ENCODE assay signal across 24 mouse cellular contexts in genomic region chr6:127912938-127913337, GRCm38 (mm10). TPM values are rescaled to one million over a fixed set of nuclear protein-coding genes. Genes with fewer than 3 reads are reported as not detected.
DNase-seq lines count a peak whose midpoint lies in the region; ATAC-seq and TF ChIP-seq lines count a peak whose summit lies in the region.
"Had no signal": no experiment of that assay in that cellular context is flagged by ENCODE, and none has a peak within 500 bp of the region (broad histone marks: within the 10 kb centered on the region; RNA-seq: fewer than 3 reads in every experiment).

No protein-coding gene starts in this region.

- no peaks in the 10 kb centered on the region for H3K4me1 ChIP-seq in intestine, embryonic 14.5 days (replicated peaks; ENCODE audit: control insufficient read depth, insufficient read depth, low read length)
- no peaks in the 10 kb centered on the region for H3K4me1 ChIP-seq in intestine, embryonic 15.5 days (replicated peaks)
- H3K4me1 ChIP-seq in megakaryocyte, embryonic 14.5 days = no peaks in the 10 kb centered on the region
- no peaks in the 10 kb centered on the region for H3K4me1 ChIP-seq in G1E (ENCODE audit: insufficient read depth, low read depth, low read length)
- H3K4me1 ChIP-seq in kidney, embryonic 15.5 days = 0 out of 2 replicates have a peak, but pooled peaks cover 6% of the 10 kb centered on the region

- no peaks in the 10 kb centered on the region for H3K27me3 ChIP-seq in intestine, embryonic 14.5 days (replicated peaks; ENCODE audit: control insufficient read depth, insufficient read depth, low read length)
- no peaks in the 10 kb centered on the region for H3K27me3 ChIP-seq in intestine, embryonic 15.5 days (replicated peaks)
- peaks cover 63% of the 10 kb centered on the region for H3K27me3 ChIP-seq in megakaryocyte, embryonic 14.5 days (replicated peaks)
- no peaks in the 10 kb centered on the region for H3K27me3 ChIP-seq in G1E (ENCODE audit: insufficient read depth, low read length)
- H3K27me3 ChIP-seq in kidney, embryonic 15.5 days = no peaks in the 10 kb centered on the region

- DNase-seq in intestine, embryonic 14.5 days (ENCODE audit: low spot score) = no peak
- no peak for DNase-seq in G1E (ENCODE audit: low spot score)
- peak; percentile 36 for DNase-seq in lung, postnatal 36 days
- no peak for DNase-seq in gastrocnemius, adult 2 months
- DNase-seq: cerebellum, adult 9-10 months; gastrocnemius, postnatal 36 days; heart, postnatal 10 days; kidney, adult 8-10 months; kidney, postnatal 36 days; right cerebral cortex, postnatal 14 days; spleen, adult 18-20 months; thymus, adult 2 months had no signal

- WGBS in intestine, embryonic 14.5 days = 96% methylated on average over 3 of the region's 3 CpGs
- WGBS in intestine, embryonic 15.5 days = 93% methylated on average over 3 of the region's 3 CpGs
- WGBS in kidney, embryonic 15.5 days = 98% methylated on average over 3 of the region's 3 CpGs

- intact Hi-C loops in gastrocnemius, adult 2 months (cut with DNase I) = no loop called here

- ATAC-seq in intestine, embryonic 14.5 days (replicated peaks; ENCODE audit: low FRiP score, low TSS enrichment, low read depth) = 0 out of 2 replicates have a peak, but pooled peaks have one; percentile 12
- ATAC-seq in intestine, embryonic 15.5 days = no peak
- no peak for ATAC-seq in megakaryocyte, adult 5-6 weeks (ENCODE audit: poor library complexity, severe bottlenecking)
- ATAC-seq in G1E (ENCODE audit: extremely low read depth, insufficient number of reproducible peaks, low FRiP score, poor library complexity, severe bottlenecking) = no peak
- ATAC-seq in kidney, embryonic 15.5 days (replicated peaks; ENCODE audit: low FRiP score) = no peak
- ATAC-seq: forebrain, embryonic 14.5 days; hindbrain, embryonic 16.5 days had no signal

- no peak overlapping the region for H3K27ac ChIP-seq in intestine, embryonic 14.5 days (ENCODE audit: low read depth)
- no peak overlapping the region for H3K27ac ChIP-seq in intestine, embryonic 15.5 days
- H3K27ac ChIP-seq in gastrocnemius, adult 2 months = no peak overlapping the region
- no peak overlapping the region for H3K27ac ChIP-seq in kidney, embryonic 15.5 days
- H3K27ac ChIP-seq: embryonic facial prominence, embryonic 10.5 days; midbrain, embryonic 12.5 days had no signal

- no peaks in the 10 kb centered on the region; the same call in 1 of the 2 replicates for H3K36me3 ChIP-seq in intestine, embryonic 14.5 days (ENCODE audit: control insufficient read depth, insufficient read depth, low read length)
- H3K36me3 ChIP-seq in intestine, embryonic 15.5 days = no peaks in the 10 kb centered on the region
- no peaks in the 10 kb centered on the region for H3K36me3 ChIP-seq in megakaryocyte, embryonic 14.5 days (replicated peaks; ENCODE audit: low read length)
- no peaks in the 10 kb centered on the region for H3K36me3 ChIP-seq in G1E (replicated peaks)
- H3K36me3 ChIP-seq in kidney, embryonic 15.5 days = no peaks in the 10 kb centered on the region

- no peak for TF ChIP-seq CTCF in G1E (IDR thresholded peaks at IDR 0.05; ENCODE audit: low read depth, low read length)
- no peak for TF ChIP-seq CTCF in gastrocnemius, adult 2 months (IDR thresholded peaks at IDR 0.05)

- peaks cover 5% of the 10 kb centered on the region; the same call in 1 of the 2 replicates for H3K9me3 ChIP-seq in intestine, embryonic 14.5 days (ENCODE audit: control insufficient read depth, low read length)
- H3K9me3 ChIP-seq in intestine, embryonic 15.5 days = no peaks in the 10 kb centered on the region
- peaks cover 18% of the 10 kb centered on the region for H3K9me3 ChIP-seq in megakaryocyte, embryonic 14.5 days
- H3K9me3 ChIP-seq in G1E (replicated peaks) = peaks cover 81% of the 10 kb centered on the region
- H3K9me3 ChIP-seq in kidney, embryonic 15.5 days (replicated peaks) = peaks cover 6% of the 10 kb centered on the region
- H3K9me3 ChIP-seq: embryonic facial prominence, embryonic 10.5 days; midbrain, embryonic 12.5 days had no signal

- no peak overlapping the region for H3K9ac ChIP-seq in intestine, embryonic 14.5 days (ENCODE audit: low read length)
- no peak overlapping the region for H3K9ac ChIP-seq in intestine, embryonic 15.5 days
- no peak overlapping the region for H3K9ac ChIP-seq in kidney, embryonic 15.5 days
- H3K9ac ChIP-seq: midbrain, embryonic 12.5 days had no signal

- no peak overlapping the region for H3K4me2 ChIP-seq in intestine, embryonic 14.5 days (ENCODE audit: low read length)
- H3K4me2 ChIP-seq in intestine, embryonic 15.5 days (replicated peaks) = no peak overlapping the region
- H3K4me2 ChIP-seq in kidney, embryonic 15.5 days = no peak overlapping the region
- H3K4me2 ChIP-seq: liver, embryonic 11.5 days; midbrain, embryonic 12.5 days had no signal

- no peak overlapping the region for H3K4me3 ChIP-seq in intestine, embryonic 14.5 days (ENCODE audit: low read depth, low read length)
- H3K4me3 ChIP-seq in intestine, embryonic 15.5 days (replicated peaks) = no peak overlapping the region
- H3K4me3 ChIP-seq in megakaryocyte, embryonic 14.5 days (replicated peaks) = peak overlapping the region; percentile 5
- peak overlapping the region; percentile 24; the same call in 1 of the 2 replicates for H3K4me3 ChIP-seq in G1E (ENCODE audit: low read depth, low read length)
- no peak overlapping the region for H3K4me3 ChIP-seq in gastrocnemius, adult 2 months
- no peak overlapping the region for H3K4me3 ChIP-seq in kidney, embryonic 15.5 days (replicated peaks)
- H3K4me3 ChIP-seq: embryonic facial prominence, embryonic 10.5 days; midbrain, embryonic 12.5 days had no signal

RNA-seq across cellular contexts. Expression of gene Tspan11, which starts 25.5 kb away (rescaled TPM):
- 4.1 and 4.9 TPM in 2 replicates for polyA plus RNA-seq in intestine, embryonic 14.5 days (2014; fragmentation: Nextera tagmentation; extraction: Ambion mirVana)
- 2.9 and 3.2 TPM in 2 replicates for polyA plus RNA-seq in intestine, embryonic 15.5 days (2015; fragmentation: Nextera tagmentation; extraction: Ambion mirVana)
- polyA plus RNA-seq in megakaryocyte, embryonic 14.5 days (2012; ENCODE audit: insufficient read depth, low replicate concordance) = not detected in 2 replicates
- total RNA-seq in megakaryocyte, adult 5-6 weeks (2015) = not detected in 2 replicates
- total RNA-seq in megakaryocyte, adult 5-6 weeks (2017) = not detected in 2 replicates
- not detected in 2 replicates for total RNA-seq in G1E (2014; fragmentation: Nextera tagmentation)
- total RNA-seq in G1E (2017) = 0.05 and 0.06 TPM in 2 replicates
- polyA plus RNA-seq in G1E (2012) = not detected in 2 replicates
- 1 to 10 TPM in 1 of 2 experiments, under 1 TPM in 1; 0.74 to 1.0 TPM for total RNA-seq in gastrocnemius, adult 2 months (2021)
- polyA plus RNA-seq in kidney, embryonic 15.5 days (2015; fragmentation: Nextera tagmentation; extraction: Ambion mirVana) = 7.5 and 7.6 TPM in 2 replicates
- total RNA-seq: CH12.LX; common myeloid progenitor, adult 5-6 weeks; neutrophil, adult 5-6 weeks had no signal

Comparison
In these comparisons a context has a peak if more than half of its experiments do, and no peak if none do; other contexts are left out.
1. H3K4me3 ChIP-seq: peak in megakaryocyte, embryonic 14.5 days (single experiment) and G1E (single experiment); none in intestine, embryonic 14.5 days (single experiment), intestine, embryonic 15.5 days (single experiment), gastrocnemius, adult 2 months (single experiment) and kidney, embryonic 15.5 days (single experiment).